Mouse (Mus musculus): Measurements from ENCODE around the gene Cpeb3.

- TF ChIP-seq CTCF (IDR thresholded peaks at IDR 0.05; ENCODE audit: extremely low read depth, insufficient read depth, insufficient read length, insufficient replicate concordance) (no peak), POLR2A (IDR thresholded peaks at IDR 0.05; ENCODE audit: low read depth, low read length) (no peak)
Measured at GRCm38 (mm10) chr19:37078571-37078970, 129.8 kb downstream of the Cpeb3 start.

Data from spleen, adult 2 months (tissue).